Mouse (Mus musculus) liver, embryonic 11.5 days (tissue): ENCODE data around the gene Maml2. TPM values are rescaled to one million over a fixed set of nuclear protein-coding genes. Genes with fewer than 3 reads are reported as not detected.

ENCODE experiments used
- ATAC-seq: fragments of 200-750 bp; cut with Nextera tagmentation; replicated peaks from 2 replicates; pipeline ENCODE4 v1.8.0; 2017; ENCODE audit warnings: moderate number of reproducible peaks, mild to moderate bottlenecking, moderate TSS enrichment, moderate library complexity; ENCODE audit not compliant: low FRiP score
- DNase-seq: peaks from one replicate; pipeline ENCODE4 v3.0.0-alpha.2; 2017; ENCODE audit warnings: low spot score
- H3K27ac ChIP-seq: fragments of 300-500 bp; sonication (generic); 2 replicates; pipeline ENCODE4 v1.5.1; 2014; ENCODE audit warnings: mild to moderate bottlenecking, low read depth, low read length, control low read depth
- H3K27me3 ChIP-seq: fragments of 300-500 bp; sonication (generic); replicated peaks from 2 replicates; pipeline ENCODE4 v1.6.1; 2014; ENCODE audit warnings: low read length, mixed read lengths; ENCODE audit not compliant: control insufficient read depth, insufficient read depth
- H3K36me3 ChIP-seq: fragments of 300-500 bp; sonication (generic); 2 replicates; pipeline ENCODE4 v1.6.1; 2014; ENCODE audit warnings: mild to moderate bottlenecking, low read length, moderate library complexity, mixed read lengths; ENCODE audit not compliant: control insufficient read depth, insufficient read depth
- H3K4me1 ChIP-seq: fragments of 300-500 bp; sonication (generic); replicated peaks from 2 replicates; pipeline ENCODE4 v1.6.1; 2014; ENCODE audit warnings: low read length, mixed read lengths; ENCODE audit not compliant: control insufficient read depth, insufficient read depth
- H3K4me2 ChIP-seq: fragments of 300-500 bp; sonication (generic); 2 replicates; pipeline ENCODE4 v1.6.1; 2014; ENCODE audit warnings: mild to moderate bottlenecking, control low read depth, moderate library complexity
- H3K4me3 ChIP-seq: fragments of 300-500 bp; sonication (generic); 2 replicates; pipeline ENCODE4 v1.5.1; 2014; ENCODE audit warnings: low read depth, low read length, control low read depth
- H3K9ac ChIP-seq: fragments of 300-500 bp; sonication (generic); 2 replicates; pipeline ENCODE4 v1.6.1; 2014; ENCODE audit warnings: low read depth, low read length, control low read depth
- H3K9me3 ChIP-seq: fragments of 300-500 bp; sonication (generic); 2 replicates; pipeline ENCODE4 v1.6.1; 2016; ENCODE audit warnings: low read length, inconsistent platforms, mixed read lengths; ENCODE audit not compliant: control insufficient read depth
- WGBS: fragments of 180-500 bp; shearing (Covaris S2); extraction: QIAGEN DNeasy Blood & Tissue Kit; methylation state at CpG from one replicate; pipeline ENCODE4 v1.1.7; 2014; 5-methylcytosine and 5-hydroxymethylcytosine counted together
- polyA plus RNA-seq: library from polyadenylated mRNA; unstranded; fragments of >200 nt; fragmentation: Nextera tagmentation; extraction: Ambion mirVana; gene quantifications from 2 replicates; pipeline ENCODE4 v1.2.1, GENCODE M21; 2014

Maml2 gene
- polyA plus RNA-seq, 1 experiment from 2014 or later, result 3.4 TPM

- no peaks in the 10 kb centered on the region for H3K9me3 ChIP-seq
- H3K9ac ChIP-seq, result no peak overlapping the region
- no peak for DNase-seq
- WGBS, result 62% methylated on average over 7 of the region's 7 CpGs
- no peak for ATAC-seq
- H3K27ac ChIP-seq, result no peak overlapping the region
- no peak overlapping the region for H3K4me2 ChIP-seq
- H3K36me3 ChIP-seq, result no peaks in the 10 kb centered on the region
- H3K27me3 ChIP-seq, result no peaks in the 10 kb centered on the region
- no peaks in the 10 kb centered on the region for H3K4me1 ChIP-seq
- no peak overlapping the region for H3K4me3 ChIP-seq
These were observed 200.1 kb downstream of the Maml2 start for GRCm38 (mm10) chr9:13497690-13498333.

GRCm38 (mm10) chr9:13500045-13500444 is 202.3 kb downstream of the Maml2 start:
- DNase-seq, result no peak
- Histone ChIP-seq H3K27me3 (no peaks in the 10 kb centered on the region), H3K4me3 (no peak overlapping the region), H3K4me2 (no peak overlapping the region), H3K9me3 (no peaks in the 10 kb centered on the region), H3K27ac (no peak overlapping the region), H3K36me3 (no peaks in the 10 kb centered on the region), H3K4me1 (no peaks in the 10 kb centered on the region), H3K9ac (no peak overlapping the region)
- WGBS, result 81% methylated on average over 5 of the region's 5 CpGs
- ATAC-seq, result no peak

- Histone ChIP-seq H3K9ac (no peak overlapping the region), H3K36me3 (no peaks in the 10 kb centered on the region), H3K27me3 (no peaks in the 10 kb centered on the region), H3K4me2 (no peak overlapping the region), H3K27ac (no peak overlapping the region), H3K9me3 (no peaks in the 10 kb centered on the region), H3K4me3 (no peak overlapping the region), H3K4me1 (no peaks in the 10 kb centered on the region; the same call in 1 of the 2 replicates)
- DNase-seq (no peak), ATAC-seq (no peak)
- 76% methylated on average over 4 of the region's 4 CpGs for WGBS
These were observed 207.3 kb downstream of the Maml2 start for GRCm38 (mm10) chr9:13505024-13505423.

GRCm38 (mm10) chr9:13506956-13507821 is 209.4 kb downstream of the Maml2 start:
- DNase-seq (no peak), ATAC-seq (no peak)
- Histone ChIP-seq H3K9me3 (no peaks in the 10 kb centered on the region), H3K4me3 (no peak overlapping the region), H3K27ac (no peak overlapping the region), H3K4me1 (no peaks in the 10 kb centered on the region; the same call in 1 of the 2 replicates), H3K4me2 (no peak overlapping the region), H3K27me3 (no peaks in the 10 kb centered on the region), H3K9ac (no peak overlapping the region), H3K36me3 (no peaks in the 10 kb centered on the region)
- whole genome bisulfite sequencing, result 46% methylated on average over 6 of the region's 6 CpGs

- H3K36me3 ChIP-seq, result no peaks in the 10 kb centered on the region
- DNase-seq, result no peak
- no peaks in the 10 kb centered on the region for H3K27me3 ChIP-seq
- no peak overlapping the region for H3K27ac ChIP-seq
- WGBS, result 80% methylated on average over 9 of the region's 9 CpGs
- H3K4me3 ChIP-seq, result no peak overlapping the region
- H3K4me2 ChIP-seq, result no peak overlapping the region
- no peaks in the 10 kb centered on the region for H3K9me3 ChIP-seq
- no peak for ATAC-seq
- no peak overlapping the region for H3K9ac ChIP-seq
- no peaks in the 10 kb centered on the region; the same call in 1 of the 2 replicates for H3K4me1 ChIP-seq
These were observed 210.0 kb downstream of the Maml2 start for GRCm38 (mm10) chr9:13507822-13508188.

- Histone ChIP-seq H3K36me3 (no peaks in the 10 kb centered on the region), H3K27ac (no peak overlapping the region), H3K27me3 (no peaks in the 10 kb centered on the region), H3K9me3 (no peaks in the 10 kb centered on the region), H3K9ac (no peak overlapping the region), H3K4me3 (no peak overlapping the region), H3K4me2 (no peak overlapping the region), H3K4me1 (no peaks in the 10 kb centered on the region; the same call in 1 of the 2 replicates)
- WGBS, result 73% methylated on average over 6 of the region's 6 CpGs
- no peak for DNase-seq
- ATAC-seq, result no peak
These were observed 212.0 kb downstream of the Maml2 start for GRCm38 (mm10) chr9:13509751-13510150.

- WGBS, result 47% methylated on average over 5 of the region's 5 CpGs
- no peak overlapping the region for H3K27ac ChIP-seq
- H3K4me3 ChIP-seq, result no peak overlapping the region
- H3K36me3 ChIP-seq, result no peaks in the 10 kb centered on the region
- H3K4me1 ChIP-seq, result no peaks in the 10 kb centered on the region; the same call in 1 of the 2 replicates
- H3K9me3 ChIP-seq, result no peaks in the 10 kb centered on the region
- DNase-seq, result no peak
- no peak overlapping the region for H3K4me2 ChIP-seq
- no peak overlapping the region for H3K9ac ChIP-seq
- no peak for ATAC-seq
- no peaks in the 10 kb centered on the region for H3K27me3 ChIP-seq
These were observed 213.0 kb downstream of the Maml2 start for GRCm38 (mm10) chr9:13510621-13511369.

GRCm38 (mm10) chr9:13513135-13513534 is 215.4 kb downstream of the Maml2 start:
- WGBS, result 66% methylated on average over 5 of the region's 5 CpGs
- ATAC-seq, result no peak
- no peaks in the 10 kb centered on the region for H3K27me3 ChIP-seq
- no peak overlapping the region for H3K27ac ChIP-seq
- H3K4me2 ChIP-seq, result no peak overlapping the region
- H3K4me1 ChIP-seq, result peaks cover under 1% of the 10 kb centered on the region; the same call in 1 of the 2 replicates
- no peak for DNase-seq
- no peak overlapping the region for H3K4me3 ChIP-seq
- H3K36me3 ChIP-seq, result no peaks in the 10 kb centered on the region
- no peak overlapping the region for H3K9ac ChIP-seq
- H3K9me3 ChIP-seq, result no peaks in the 10 kb centered on the region
